Mouse (Mus musculus): ENCODE measurements at regions not wholly inside any gene's neighbourhood (a gene's known extent, or its start where the extent isn't known, plus 50 kb on each side); places are given as distances from the start of the nearest gene placed in this dataset.

- WGBS, result 78% methylated on average over 9 of the region's 9 CpGs
- no peak overlapping the region for H3K4me2 ChIP-seq
- ATAC-seq (ENCODE audit: extremely low read depth, insufficient number of reproducible peaks, low FRiP score, low TSS enrichment), result no peak
- no peaks in the 10 kb centered on the region for H3K36me3 ChIP-seq
- H3K27ac ChIP-seq (replicated peaks), result no peak overlapping the region
- H3K4me1 ChIP-seq, result peaks cover 6% of the 10 kb centered on the region
- 0 out of 2 replicates have a peak, but pooled peaks cover 3% of the 10 kb centered on the region for H3K9me3 ChIP-seq
- H3K27me3 ChIP-seq (replicated peaks), result no peaks in the 10 kb centered on the region
- no peak overlapping the region for H3K9ac ChIP-seq
- no peak overlapping the region for H3K4me3 ChIP-seq
Observed at GRCm38 (mm10) chr15:59217481-59217880, 328.4 kb downstream of the Gm49356 start.

- Histone ChIP-seq H3K4me3 (no peak overlapping the region), H3K27me3 (replicated peaks) (no peaks in the 10 kb centered on the region), H3K4me1 (peaks cover 6% of the 10 kb centered on the region), H3K9ac (no peak overlapping the region), H3K4me2 (no peak overlapping the region), H3K36me3 (no peaks in the 10 kb centered on the region), H3K27ac (replicated peaks) (no peak overlapping the region), H3K9me3 (0 out of 2 replicates have a peak, but pooled peaks cover 3% of the 10 kb centered on the region)
- no peak for ATAC-seq (ENCODE audit: extremely low read depth, insufficient number of reproducible peaks, low FRiP score, low TSS enrichment)
- 75% methylated on average over 7 of the region's 7 CpGs for WGBS
Observed at GRCm38 (mm10) chr15:59218916-59219315, 329.8 kb downstream of the Gm49356 start.

GRCm38 (mm10) chr15:59225637-59226036 lies 336.5 kb downstream of the Gm49356 start:
- Histone ChIP-seq H3K9ac (no peak overlapping the region), H3K4me3 (no peak overlapping the region), H3K9me3 (peaks cover 13% of the 10 kb centered on the region; the same call in 1 of the 2 replicates), H3K4me1 (peaks cover 19% of the 10 kb centered on the region), H3K27me3 (replicated peaks) (no peaks in the 10 kb centered on the region), H3K4me2 (no peak overlapping the region), H3K36me3 (no peaks in the 10 kb centered on the region), H3K27ac (replicated peaks) (no peak overlapping the region)
- 80% methylated on average over 6 of the region's 6 CpGs for WGBS
- ATAC-seq (ENCODE audit: extremely low read depth, insufficient number of reproducible peaks, low FRiP score, low TSS enrichment), result no peak

GRCm38 (mm10) chr15:59227293-59227692 lies 338.2 kb downstream of the Gm49356 start:
- ATAC-seq (ENCODE audit: extremely low read depth, insufficient number of reproducible peaks, low FRiP score, low TSS enrichment), result no peak
- Histone ChIP-seq H3K27ac (replicated peaks) (peak overlapping the region; percentile 53), H3K27me3 (replicated peaks) (no peaks in the 10 kb centered on the region), H3K4me1 (peaks cover 13% of the 10 kb centered on the region), H3K4me2 (peak overlapping the region; percentile 17), H3K9me3 (peaks cover 15% of the 10 kb centered on the region), H3K9ac (peak overlapping the region; percentile 44; the same call in 1 of the 2 replicates), H3K36me3 (no peaks in the 10 kb centered on the region), H3K4me3 (no peak overlapping the region)
- WGBS, result 30% methylated on average over 3 of the region's 3 CpGs

- no peaks in the 10 kb centered on the region for H3K27me3 ChIP-seq (replicated peaks)
- H3K4me1 ChIP-seq, result peaks cover 13% of the 10 kb centered on the region
- H3K4me3 ChIP-seq, result no peak overlapping the region
Observed at GRCm38 (mm10) chr15:59230536-59230935, 341.4 kb downstream of the Gm49356 start.

DNA sequence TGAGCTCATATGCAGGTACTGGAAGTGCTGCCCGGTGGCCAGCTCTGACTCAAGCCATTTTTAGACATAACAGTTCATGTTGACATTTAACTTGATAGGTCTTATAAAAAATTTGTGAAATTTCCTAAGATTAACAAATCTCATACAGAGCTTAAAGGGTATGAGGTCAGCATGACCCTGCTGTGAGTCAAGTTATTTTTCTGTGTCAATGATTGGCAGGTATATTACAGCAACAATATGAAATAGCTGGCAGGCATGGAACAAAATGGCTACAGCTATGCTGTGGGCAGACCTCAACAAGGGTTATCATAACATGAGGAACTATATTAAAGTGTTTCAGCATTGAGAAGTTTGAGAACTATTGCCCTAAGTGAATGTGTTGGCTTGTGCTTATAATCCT lies 342.6 kb downstream of the Gm49356 start:
- H3K27ac ChIP-seq (replicated peaks), result no peak overlapping the region
- H3K4me3 ChIP-seq, result no peak overlapping the region
- no peaks in the 10 kb centered on the region for H3K27me3 ChIP-seq (replicated peaks)
- peaks cover 30% of the 10 kb centered on the region for H3K9me3 ChIP-seq
- peaks cover 11% of the 10 kb centered on the region for H3K4me1 ChIP-seq
- 66% methylated on average over 1 of the region's 1 CpGs for WGBS
- no peak overlapping the region for H3K4me2 ChIP-seq
- no peak overlapping the region for H3K9ac ChIP-seq
- H3K36me3 ChIP-seq, result no peaks in the 10 kb centered on the region
- ATAC-seq (ENCODE audit: extremely low read depth, insufficient number of reproducible peaks, low FRiP score, low TSS enrichment), result no peak

More at GRCm38 (mm10) chr15:59230536-59230935, 341.4 kb downstream of the Gm49356 start:
- Histone ChIP-seq H3K36me3 (no peaks in the 10 kb centered on the region), H3K9me3 (peaks cover 30% of the 10 kb centered on the region), H3K4me2 (no peak overlapping the region), H3K9ac (no peak overlapping the region), H3K27ac (replicated peaks) (no peak overlapping the region)
- no peak for ATAC-seq (ENCODE audit: extremely low read depth, insufficient number of reproducible peaks, low FRiP score, low TSS enrichment)

DNA sequence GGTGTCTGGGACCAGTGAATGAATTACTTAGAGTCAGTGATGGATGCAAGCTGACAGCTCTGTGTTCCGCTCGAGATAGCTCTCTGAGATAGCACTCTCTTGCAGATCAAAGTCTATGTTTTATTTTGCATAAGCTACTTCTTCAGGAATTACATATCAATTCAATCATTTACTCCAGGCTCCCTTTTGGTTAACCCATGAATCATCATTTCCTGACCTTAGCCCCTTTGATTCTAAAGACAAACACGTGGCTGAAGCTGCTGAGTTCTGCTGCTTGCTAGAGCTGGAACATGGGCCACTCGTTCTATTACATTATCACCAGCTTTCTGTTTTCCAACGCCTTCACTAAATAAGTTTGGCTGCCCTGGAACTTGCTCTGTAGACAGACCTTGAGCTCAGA lies 343.2 kb downstream of the Gm49356 start:
- WGBS, result 66% methylated on average over 5 of the region's 5 CpGs
- H3K9me3 ChIP-seq, result peaks cover 30% of the 10 kb centered on the region
- peaks cover 5% of the 10 kb centered on the region for H3K4me1 ChIP-seq
- no peaks in the 10 kb centered on the region for H3K27me3 ChIP-seq (replicated peaks)
- no peak overlapping the region for H3K4me2 ChIP-seq
- no peak overlapping the region for H3K9ac ChIP-seq
- no peak overlapping the region for H3K27ac ChIP-seq (replicated peaks)
- no peak for ATAC-seq (ENCODE audit: extremely low read depth, insufficient number of reproducible peaks, low FRiP score, low TSS enrichment)
- no peaks in the 10 kb centered on the region for H3K36me3 ChIP-seq
- no peak overlapping the region for H3K4me3 ChIP-seq

- H3K9me3 ChIP-seq, result peaks cover 12% of the 10 kb centered on the region
- no peak overlapping the region for H3K9ac ChIP-seq
- H3K4me2 ChIP-seq, result no peak overlapping the region
- 61% methylated on average over 6 of the region's 6 CpGs for WGBS
- H3K36me3 ChIP-seq, result no peaks in the 10 kb centered on the region
- no peak overlapping the region for H3K4me3 ChIP-seq
- H3K4me1 ChIP-seq, result no peaks in the 10 kb centered on the region
- H3K27ac ChIP-seq (replicated peaks), result no peak overlapping the region
- ATAC-seq (ENCODE audit: extremely low read depth, insufficient number of reproducible peaks, low FRiP score, low TSS enrichment), result no peak
- no peaks in the 10 kb centered on the region for H3K27me3 ChIP-seq (replicated peaks)
Observed at GRCm38 (mm10) chr15:59237446-59238161, 348.5 kb downstream of the Gm49356 start.

GRCm38 (mm10) chr15:59241752-59242151 lies 352.7 kb downstream of the Gm49356 start:
- no peaks in the 10 kb centered on the region for H3K27me3 ChIP-seq (replicated peaks)
- H3K4me3 ChIP-seq, result no peak overlapping the region
- no peaks in the 10 kb centered on the region for H3K36me3 ChIP-seq
- H3K9me3 ChIP-seq, result no peaks in the 10 kb centered on the region
- no peak overlapping the region for H3K27ac ChIP-seq (replicated peaks)
- no peak overlapping the region for H3K4me2 ChIP-seq
- H3K4me1 ChIP-seq, result peaks cover 7% of the 10 kb centered on the region
- ATAC-seq (ENCODE audit: extremely low read depth, insufficient number of reproducible peaks, low FRiP score, low TSS enrichment), result no peak
- 75% methylated on average over 7 of the region's 7 CpGs for WGBS
- no peak overlapping the region for H3K9ac ChIP-seq

- H3K27ac ChIP-seq (replicated peaks), result 0 out of 2 replicates have a peak overlapping the region, but pooled peaks have one; percentile 26
- no peak overlapping the region for H3K4me3 ChIP-seq
- no peaks in the 10 kb centered on the region for H3K36me3 ChIP-seq
- no peak overlapping the region for H3K9ac ChIP-seq
- no peak for ATAC-seq (ENCODE audit: extremely low read depth, insufficient number of reproducible peaks, low FRiP score, low TSS enrichment)
- H3K4me1 ChIP-seq, result peaks cover 7% of the 10 kb centered on the region
- 47% methylated on average over 4 of the region's 4 CpGs for WGBS
- no peaks in the 10 kb centered on the region for H3K27me3 ChIP-seq (replicated peaks)
- H3K4me2 ChIP-seq, result no peak overlapping the region
- no peaks in the 10 kb centered on the region for H3K9me3 ChIP-seq
Observed at GRCm38 (mm10) chr15:59245927-59246649, 357.0 kb downstream of the Gm49356 start.

DNA sequence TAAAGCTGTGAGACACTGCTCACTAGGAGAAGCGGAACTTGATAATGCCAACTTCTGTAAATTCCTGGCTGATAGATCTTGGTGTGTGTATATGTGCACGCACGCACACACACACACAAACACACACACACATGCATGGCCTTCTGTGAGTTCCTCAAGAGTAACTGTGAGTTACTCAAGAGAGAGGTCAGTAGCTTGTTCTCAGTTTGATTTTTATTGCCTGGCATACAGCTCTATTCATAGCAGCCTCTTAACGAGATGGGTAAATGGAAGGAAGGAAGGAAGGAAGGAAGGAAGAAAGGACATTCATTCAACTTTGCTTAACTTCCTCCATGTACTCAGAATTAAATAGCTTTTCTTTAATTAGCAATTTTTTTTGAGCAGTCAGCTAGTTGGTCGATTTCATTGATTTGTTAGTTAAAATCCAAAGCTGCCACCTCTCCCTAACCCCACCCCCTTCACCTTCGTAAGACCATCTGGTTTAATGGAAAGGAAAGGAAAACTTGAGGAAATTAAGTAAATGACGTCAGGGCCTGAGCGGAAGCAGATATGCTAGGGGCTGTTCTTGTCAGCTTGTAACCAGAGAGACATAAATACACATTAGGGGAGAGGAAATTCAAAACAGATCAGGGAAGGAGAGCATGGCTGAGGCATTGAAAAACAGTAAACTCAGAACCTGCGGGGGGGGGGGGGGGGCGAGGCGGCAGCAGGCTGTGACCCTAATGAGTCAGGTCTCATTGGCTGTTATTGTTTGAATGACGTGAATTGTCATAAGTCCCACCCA lies 359.6 kb downstream of the Gm49356 start:
- H3K9me3 ChIP-seq, result no peaks in the 10 kb centered on the region

More for the DNA sequence above, 359.6 kb downstream of the Gm49356 start:
- Histone ChIP-seq H3K27me3 (replicated peaks) (no peaks in the 10 kb centered on the region), H3K27ac (replicated peaks) (peak overlapping the region; percentile 34; the same call in 1 of the 2 replicates), H3K4me1 (peaks cover 7% of the 10 kb centered on the region), H3K4me2 (no peak overlapping the region), H3K4me3 (no peak overlapping the region), H3K36me3 (no peaks in the 10 kb centered on the region), H3K9ac (no peak overlapping the region)
- 59% methylated on average over 11 of the region's 12 CpGs for whole genome bisulfite sequencing
- no peak; the same call in 1 of the 2 replicates for ATAC-seq (ENCODE audit: extremely low read depth, insufficient number of reproducible peaks, low FRiP score, low TSS enrichment)

All from heart, embryonic 13.5 days (tissue).